Mouse (Mus musculus): ENCODE data around the gene Ccnd1.
"Not testable (repeated sequence)": the region's sequence is repeated elsewhere in the genome, so short reads cannot be mapped to it uniquely, and the experiment has no call there.

The Ccnd1 gene

GRCm38 (mm10) chr7:144907793-144908192 lies 31.9 kb downstream of the Ccnd1 start:
- DNase-seq: no peak

- peak; percentile 75 to 86 for DNase-seq
These were observed 32.9 kb downstream of the Ccnd1 start for GRCm38 (mm10) chr7:144906708-144907397.

- DNase-seq: not testable (repeated sequence)
These were observed 34.2 kb downstream of the Ccnd1 start for GRCm38 (mm10) chr7:144905514-144905913.

GRCm38 (mm10) chr7:144898506-144898905 lies 41.2 kb downstream of the Ccnd1 start:
- DNase-seq: no peak

GRCm38 (mm10) chr7:144896294-144897218 lies 43.2 kb downstream of the Ccnd1 start, which contains the start of gene Fgf15:
Gene Fgf15 (plus strand): TSS chr7:144896531.
- DNase-seq: peak in 1 of 2 experiments; percentile 32

GRCm38 (mm10) chr7:144895305-144896111 lies 44.2 kb downstream of the Ccnd1 start:
- DNase-seq: peak; percentile 79 to 88

- DNase-seq: no peak
These were observed 45.0 kb downstream of the Ccnd1 start for GRCm38 (mm10) chr7:144894706-144895105.

GRCm38 (mm10) chr7:144894191-144894590 lies 45.5 kb downstream of the Ccnd1 start:
- peak; percentile 32 to 56 for DNase-seq

GRCm38 (mm10) chr7:144892322-144892721 lies 47.4 kb downstream of the Ccnd1 start:
- DNase-seq: no peak

GRCm38 (mm10) chr7:144891863-144892262 lies 47.9 kb downstream of the Ccnd1 start:
- DNase-seq: no peak

GRCm38 (mm10) chr7:144890661-144891060 lies 49.1 kb downstream of the Ccnd1 start:
- not testable (repeated sequence) for DNase-seq

- DNase-seq: no peak
These were observed 51.0 kb downstream of the Ccnd1 start for GRCm38 (mm10) chr7:144888564-144889299.

GRCm38 (mm10) chr7:144887672-144888071 lies 52.1 kb downstream of the Ccnd1 start:
- no peak for DNase-seq

- no peak for DNase-seq
These were observed 56.6 kb downstream of the Ccnd1 start for GRCm38 (mm10) chr7:144883106-144883505.
